Mouse (Mus musculus): ENCODE measurements at regions not wholly inside any gene's neighbourhood (a gene's known extent, or its start where the extent isn't known, plus 50 kb on each side); places are given as distances from the start of the nearest gene placed in this dataset.

DNA sequence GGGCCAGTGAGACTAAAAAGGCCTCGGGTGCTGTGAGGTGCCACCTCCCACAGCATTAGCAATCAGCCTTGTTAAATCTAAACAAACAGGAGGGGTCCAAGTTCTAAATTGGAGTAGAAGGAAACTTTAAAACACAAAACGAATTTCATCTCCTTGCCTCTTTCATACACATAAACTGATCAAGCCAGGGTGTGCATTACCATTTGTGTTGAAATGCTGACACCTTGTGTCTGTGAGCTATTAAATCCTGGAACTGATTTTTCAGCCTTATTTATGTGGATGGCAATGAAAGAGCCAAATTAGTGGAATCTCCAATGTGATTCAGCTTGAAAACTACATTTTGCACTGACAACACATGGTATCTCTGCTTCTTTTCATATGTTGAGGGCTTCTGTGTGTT is 114.8 kb downstream of the Pcsk1 start:
- 3% methylated on average over 2 of the region's 2 CpGs for WGBS
- H3K4me1 ChIP-seq (ENCODE audit: control insufficient read depth, insufficient read depth, low read length) = no peaks in the 10 kb centered on the region
- no peak overlapping the region for H3K4me3 ChIP-seq (ENCODE audit: insufficient read depth, low read depth, low read length)
- no peak overlapping the region for H3K27ac ChIP-seq (ENCODE audit: insufficient read depth, low read depth, low read length)
- TF ChIP-seq POLR2A (IDR thresholded peaks at IDR 0.05; ENCODE audit: insufficient read depth, low read depth, low read length) = no peak
- no peak for TF ChIP-seq CTCF (IDR thresholded peaks at IDR 0.05; ENCODE audit: insufficient read depth, low read depth, low read length)

GRCm38 (mm10) chr13:75223944-75224343 is 134.3 kb downstream of the Pcsk1 start:
- Histone ChIP-seq H3K4me3 (ENCODE audit: insufficient read depth, low read depth, low read length) (no peak overlapping the region), H3K27ac (ENCODE audit: insufficient read depth, low read depth, low read length) (no peak overlapping the region), H3K4me1 (ENCODE audit: control insufficient read depth, insufficient read depth, low read length) (no peaks in the 10 kb centered on the region)
- TF ChIP-seq POLR2A (IDR thresholded peaks at IDR 0.05; ENCODE audit: insufficient read depth, low read depth, low read length) = no peak
- TF ChIP-seq CTCF (IDR thresholded peaks at IDR 0.05; ENCODE audit: insufficient read depth, low read depth, low read length) = no peak

- Histone ChIP-seq H3K4me1 (ENCODE audit: control insufficient read depth, insufficient read depth, low read length) (no peaks in the 10 kb centered on the region), H3K27ac (ENCODE audit: insufficient read depth, low read depth, low read length) (no peak overlapping the region), H3K4me3 (ENCODE audit: insufficient read depth, low read depth, low read length) (no peak overlapping the region)
- 96% methylated on average over 7 of the region's 7 CpGs for WGBS
- no peak for TF ChIP-seq CTCF (IDR thresholded peaks at IDR 0.05; ENCODE audit: insufficient read depth, low read depth, low read length)
- no peak for TF ChIP-seq POLR2A (IDR thresholded peaks at IDR 0.05; ENCODE audit: insufficient read depth, low read depth, low read length)
These were observed 136.1 kb downstream of the Pcsk1 start for GRCm38 (mm10) chr13:75225581-75226297.

- no peak overlapping the region for H3K27ac ChIP-seq (ENCODE audit: insufficient read depth, low read depth, low read length)
- WGBS = 19% methylated on average over 5 of the region's 5 CpGs
- no peak for TF ChIP-seq POLR2A (IDR thresholded peaks at IDR 0.05; ENCODE audit: insufficient read depth, low read depth, low read length)
- peak; percentile 43 for TF ChIP-seq CTCF (IDR thresholded peaks at IDR 0.05; ENCODE audit: insufficient read depth, low read depth, low read length)
- H3K4me1 ChIP-seq (ENCODE audit: control insufficient read depth, insufficient read depth, low read length) = no peaks in the 10 kb centered on the region
- no peak overlapping the region for H3K4me3 ChIP-seq (ENCODE audit: insufficient read depth, low read depth, low read length)
These were observed 138.1 kb downstream of the Pcsk1 start for GRCm38 (mm10) chr13:75227616-75228277.

DNA sequence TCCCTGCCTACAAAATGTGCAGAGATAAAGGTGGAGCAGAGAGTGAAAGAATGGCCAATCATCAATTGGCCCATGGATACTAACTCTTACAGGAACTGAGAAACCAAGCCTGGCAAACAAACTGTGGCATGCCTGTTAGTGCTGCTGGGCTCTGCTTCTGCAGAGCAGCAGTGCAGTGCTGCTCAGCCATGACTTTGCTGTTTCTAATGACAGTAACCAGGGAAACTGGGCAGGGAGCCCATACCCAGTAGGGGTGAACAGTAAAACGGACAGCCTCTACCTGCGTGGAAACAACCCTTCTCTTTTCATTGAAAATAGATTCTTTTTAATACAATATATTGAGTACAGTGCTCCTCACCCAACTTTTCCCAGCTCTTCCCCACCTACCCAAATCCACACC is 146.8 kb downstream of the Pcsk1 start:
- no peak overlapping the region for H3K27ac ChIP-seq (ENCODE audit: insufficient read depth, low read depth, low read length)
- H3K4me3 ChIP-seq (ENCODE audit: insufficient read depth, low read depth, low read length) = no peak overlapping the region
- TF ChIP-seq POLR2A (IDR thresholded peaks at IDR 0.05; ENCODE audit: insufficient read depth, low read depth, low read length) (no peak), CTCF (IDR thresholded peaks at IDR 0.05; ENCODE audit: insufficient read depth, low read depth, low read length) (no peak)
- WGBS = 25% methylated on average over 2 of the region's 2 CpGs
- H3K4me1 ChIP-seq (ENCODE audit: control insufficient read depth, insufficient read depth, low read length) = no peaks in the 10 kb centered on the region

All from olfactory bulb, adult 2 months (tissue).